Mouse (Mus musculus) ovary, adult 10 weeks (tissue): ENCODE results near the gene Uqcc3. TPM values are rescaled to one million over a fixed set of nuclear protein-coding genes. Genes with fewer than 3 reads are reported as not detected.

Experiments used
- polyA plus RNA-seq: library from polyadenylated mRNA; stranded (reverse); fragments of 350-450 nt; fragmentation: Illumina TruSeq; extraction: RNeasy Lipid Tissue Mini Kit (QIAGEN cat#74804); gene quantifications from one replicate; pipeline ENCODE4 v1.2.3, GENCODE M21; 2014

The Uqcc3 gene
- 2.8 TPM for polyA plus RNA-seq

GRCm38 (mm10) chr19:8880311-8881033, at the start of gene Uqcc3:
Gene Uqcc3, minus strand, starts transcription at chr19:8880923.

GRCm38 (mm10) chr19:8929224-8930088, 48.7 kb upstream of the Uqcc3 start, which contains the start of the genes Rom1 and Eml3:
Gene Rom1, minus strand, starts transcription at chr19:8929356.
Gene Eml3, plus strand, starts transcription at chr19:8929552.

DNA sequence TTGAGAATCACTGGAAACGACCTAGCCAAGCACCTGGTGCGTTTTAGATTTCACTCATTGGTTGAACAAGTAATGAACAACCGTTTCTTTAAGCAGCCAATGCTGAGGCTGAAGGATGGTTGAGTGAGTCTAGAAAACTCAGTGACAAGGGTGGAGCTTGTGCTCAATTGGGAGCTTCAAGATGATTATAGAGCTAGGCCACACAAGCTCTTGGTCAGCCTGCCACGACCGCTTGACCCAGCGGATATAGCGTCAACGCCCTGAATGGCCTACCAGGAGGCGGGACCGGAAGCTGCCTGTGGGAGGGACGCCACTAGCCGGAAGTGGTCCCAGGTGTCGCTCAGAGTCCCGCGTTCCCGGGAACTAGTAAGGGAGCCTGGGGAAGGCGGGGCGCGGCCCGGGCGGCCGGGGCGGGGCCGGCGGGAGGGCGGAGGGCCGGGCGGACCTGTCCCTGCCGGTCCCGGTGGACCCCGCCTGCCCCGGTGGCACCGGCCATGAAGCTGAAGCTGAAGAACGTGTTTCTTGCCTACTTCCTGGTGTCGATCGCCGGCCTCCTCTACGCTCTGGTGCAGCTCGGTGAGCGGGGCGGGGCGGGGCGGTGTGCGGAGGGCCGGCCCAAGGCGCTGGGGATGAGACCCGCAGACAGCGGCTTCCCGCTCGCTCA, 39.5 kb upstream of the Uqcc3 start, which contains the start of gene B3gat3:
Gene B3gat3 (plus strand): TSS at position 302 of the 664 bp plus-strand sequence.

DNA sequence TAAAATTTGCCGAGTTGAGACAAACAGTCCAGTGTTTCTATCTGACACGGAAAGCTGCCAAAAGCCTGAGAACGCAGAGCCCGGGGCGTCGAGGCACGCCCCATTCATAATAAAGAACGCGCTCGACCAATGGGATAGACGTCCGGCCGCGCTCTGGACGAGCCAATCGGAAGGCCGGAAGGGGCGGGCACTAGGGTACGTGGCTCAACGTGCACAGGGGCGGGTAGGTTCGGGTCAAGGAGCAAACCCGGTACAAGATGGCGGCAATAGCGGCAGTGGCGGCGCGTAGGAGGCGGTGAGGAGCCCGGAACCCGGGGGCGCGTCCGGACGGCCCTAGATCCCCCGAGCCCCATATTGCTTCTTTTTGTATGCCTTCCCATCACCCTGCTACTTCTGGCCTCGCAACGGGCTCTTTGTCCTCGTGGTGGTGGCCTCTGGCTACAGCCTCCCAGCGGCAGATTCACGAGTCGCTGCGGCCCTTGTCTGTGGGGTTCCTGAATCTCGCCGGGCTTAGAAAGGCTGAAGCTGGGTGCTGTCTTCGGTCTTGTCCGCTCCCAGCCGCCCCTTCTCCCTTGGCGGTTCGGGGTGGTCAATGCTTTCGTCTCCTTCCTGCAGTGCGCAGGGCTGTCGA, 17.3 kb upstream of the Uqcc3 start, which contains the start of gene Ganab:
Gene Ganab (plus strand): TSS at position 207 of the 631 bp plus-strand sequence.

DNA sequence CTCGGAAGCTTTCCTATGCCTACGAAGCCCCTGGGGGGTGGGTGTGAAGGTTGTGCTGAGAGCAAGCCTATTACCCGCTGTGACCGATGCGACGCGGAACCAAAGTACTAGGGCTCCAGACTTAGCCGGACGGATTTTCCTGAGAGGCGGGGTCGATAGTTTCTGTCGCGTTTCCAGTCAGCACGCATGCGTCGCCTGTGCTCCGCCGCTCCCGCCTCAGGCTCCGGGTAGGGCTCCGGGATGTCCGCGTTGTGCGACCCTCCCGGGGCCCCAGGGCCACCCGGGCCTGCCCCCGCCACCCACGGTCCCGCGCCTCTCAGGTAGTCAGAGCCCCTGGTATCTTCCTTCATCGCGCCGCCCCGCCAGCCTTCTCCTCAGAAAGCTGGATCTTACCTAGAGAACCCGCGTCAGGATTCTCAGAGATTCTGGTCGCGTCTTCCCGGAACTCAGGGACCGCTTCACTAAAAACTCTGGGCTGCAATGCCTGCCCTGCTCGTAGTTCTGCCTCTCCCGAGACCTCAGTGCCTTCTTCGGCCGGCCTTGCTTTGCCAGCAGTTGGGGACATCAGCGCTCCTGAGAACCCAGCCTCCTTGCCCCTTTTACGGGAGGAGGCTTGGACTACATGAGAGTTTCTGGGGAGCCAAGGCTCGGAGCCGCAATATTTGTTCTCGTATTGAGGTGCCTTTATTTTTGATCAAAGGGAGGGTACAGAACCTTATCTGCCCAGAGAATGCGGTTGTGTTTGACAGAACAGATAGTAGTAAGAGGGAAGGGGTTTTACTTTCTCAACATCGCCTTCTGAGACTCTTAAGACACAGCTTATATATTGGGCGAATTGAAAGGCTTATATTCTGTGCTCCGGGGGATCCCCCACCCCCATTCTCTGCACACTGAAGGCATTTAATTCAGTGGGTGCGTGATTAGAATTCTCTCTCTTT, 12.4 kb upstream of the Uqcc3 start, which contains the start of gene Ints5:
Gene Ints5 (plus strand): TSS at position 177 of the 938 bp plus-strand sequence.

GRCm38 (mm10) chr19:8888511-8889385, 8.0 kb upstream of the Uqcc3 start, which contains the start of the genes 1810009A15Rik and Gm49416:
Gene 1810009A15Rik, plus strand, starts transcription at chr19:8888853.
Gene Gm49416, plus strand, starts transcription at chr19:8888926.

GRCm38 (mm10) chr19:8883616-8884015, 2.9 kb upstream of the Uqcc3 start, which contains the start of the genes Lbhd1 and Gm49403:
Gene Lbhd1, plus strand, starts transcription at chr19:8883732.
Gene Gm49403, plus strand, starts transcription at chr19:8883930.

DNA sequence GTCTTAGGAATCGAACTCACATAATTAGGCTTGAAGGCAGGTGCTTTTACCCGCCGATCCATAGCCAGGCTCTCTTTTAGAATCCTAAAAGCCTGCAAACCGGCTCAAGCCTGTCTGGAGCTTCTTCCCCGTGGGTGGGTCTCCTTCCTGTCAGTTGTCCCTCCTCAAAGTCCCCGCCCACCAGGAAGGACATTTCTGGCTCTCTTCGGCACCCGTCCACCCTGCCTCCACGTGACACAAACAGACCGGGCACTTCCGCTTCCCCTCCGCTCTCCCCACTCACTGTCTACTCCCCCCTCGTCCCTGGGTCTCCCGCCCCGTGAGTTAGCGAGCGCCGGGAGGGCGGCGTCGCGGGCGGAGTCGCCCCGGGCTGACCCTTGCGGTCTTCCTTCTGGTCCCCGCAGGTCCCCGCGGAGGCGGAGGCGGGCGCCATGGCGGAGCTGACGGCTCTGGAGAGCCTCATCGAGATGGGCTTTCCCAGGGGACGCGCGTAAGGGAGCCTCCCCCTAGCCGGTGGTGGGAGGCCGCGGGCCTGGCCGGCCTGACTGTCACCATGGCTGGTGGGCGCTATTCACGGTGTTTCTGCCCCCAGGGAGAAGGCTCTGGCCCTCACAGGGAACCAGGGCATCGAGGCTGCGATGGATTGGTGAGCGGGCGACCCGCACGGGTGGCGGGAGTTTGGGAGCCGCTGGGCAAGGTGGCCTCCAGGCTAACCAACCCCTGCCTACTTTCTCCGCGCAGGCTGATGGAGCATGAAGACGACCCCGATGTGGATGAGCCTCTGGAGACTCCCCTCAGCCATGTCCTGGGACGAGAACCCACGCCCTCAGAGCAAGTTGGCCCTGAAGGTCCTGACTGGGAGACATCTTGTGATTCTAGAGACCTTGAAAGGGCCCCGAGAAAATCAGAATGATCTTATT, 9.2 kb downstream of the Uqcc3 start, which contains the start of gene Ubxn1:
Gene Ubxn1 (plus strand): TSS at position 230 of the 920 bp plus-strand sequence.

GRCm38 (mm10) chr19:8850402-8850901, 30.3 kb downstream of the Uqcc3 start, which contains the start of gene Lrrn4cl:
Gene Lrrn4cl, plus strand, starts transcription at chr19:8850768.

DNA sequence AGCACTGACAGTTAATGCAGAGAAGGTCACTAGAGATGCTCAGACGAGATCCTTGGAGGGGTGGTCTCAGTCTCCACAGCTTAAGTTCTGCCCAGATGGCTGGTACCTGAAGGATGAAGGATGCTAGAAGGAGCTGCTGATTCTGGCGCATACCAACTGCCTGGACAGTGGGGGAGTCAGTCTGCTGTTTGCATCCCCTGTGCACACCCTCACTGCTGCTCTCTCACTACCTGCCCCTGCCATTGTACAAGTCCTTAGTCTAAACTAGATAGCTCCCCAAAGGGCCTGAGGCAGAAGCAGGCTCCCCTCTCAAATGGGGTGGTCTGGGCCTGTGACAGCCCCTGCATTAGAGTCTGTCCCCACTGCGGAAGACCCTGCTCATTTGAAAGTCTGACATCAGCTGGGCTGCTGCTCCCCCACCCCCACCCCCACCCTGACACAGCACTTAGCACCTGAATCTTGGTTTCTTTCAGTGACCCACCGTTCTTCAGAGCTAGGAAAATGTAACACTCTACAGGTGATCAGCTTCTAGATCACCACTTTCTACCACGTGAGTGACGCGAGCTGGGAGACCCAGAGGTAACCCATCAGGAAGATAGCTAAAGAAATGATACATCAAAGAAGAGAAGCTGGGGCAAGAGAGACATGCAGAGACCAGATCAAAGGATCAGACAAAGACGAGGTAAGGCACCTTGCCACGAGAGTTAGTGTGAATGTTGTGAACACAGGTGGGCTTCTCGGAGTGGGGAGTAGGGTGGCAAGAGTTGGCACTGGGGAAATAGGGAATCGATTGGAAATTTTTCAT, 41.4 kb downstream of the Uqcc3 start, which contains the start of gene Gng3:
Gene Gng3 (minus strand): TSS at position 92 of the 805 bp plus-strand sequence.

DNA sequence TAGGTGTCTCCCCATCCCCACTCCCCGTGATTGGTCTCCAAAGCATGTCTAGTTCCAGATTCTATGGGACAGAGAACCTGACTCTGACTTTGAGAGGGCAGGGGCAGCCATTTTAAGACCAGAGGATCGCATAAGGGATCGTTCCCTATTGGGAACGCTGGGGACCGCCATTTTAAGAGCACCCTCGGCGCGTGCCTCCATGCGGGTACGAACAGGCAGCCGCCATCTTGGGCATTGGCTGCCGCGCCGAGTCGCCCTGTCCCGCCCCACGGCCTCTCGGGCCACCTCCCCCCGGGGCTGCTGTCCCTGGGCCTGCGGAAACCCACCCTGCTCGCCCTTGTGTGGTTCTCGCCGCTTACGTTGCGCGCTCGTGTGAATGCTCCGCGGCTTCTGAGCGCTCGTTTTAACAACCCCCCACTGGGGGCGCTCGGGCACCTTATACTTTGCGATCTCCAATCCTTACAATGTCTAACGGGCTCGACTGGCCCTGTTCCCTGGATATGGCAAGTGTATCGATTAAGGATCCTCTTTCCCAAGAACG, 43.4 kb downstream of the Uqcc3 start, which contains the start of gene Bscl2:
Gene Bscl2 (plus strand): TSS at position 217 of the 541 bp plus-strand sequence.

Other genes starting within 250 kb of the Uqcc3 start
- gene Chrm1, start 217.1 kb downstream of the Uqcc3 start, polyA plus RNA-seq: not detected
- gene Slc3a2, start 157.6 kb downstream of the Uqcc3 start, polyA plus RNA-seq: 233 TPM
- gene Wdr74, start 145.1 kb downstream of the Uqcc3 start, polyA plus RNA-seq: 11.1 TPM
- not detected for gene 1700092M07Rik, start 140.2 kb downstream of the Uqcc3 start, polyA plus RNA-seq
- 65.4 TPM for gene Stx5a, start 139.5 kb downstream of the Uqcc3 start, polyA plus RNA-seq
- 63.1 TPM for gene Nxf1, start 123.8 kb downstream of the Uqcc3 start, polyA plus RNA-seq
- gene Tmem223, start 109.9 kb downstream of the Uqcc3 start, polyA plus RNA-seq: 26.6 TPM
- 29.5 TPM for gene Tmem179b, start 106.5 kb downstream of the Uqcc3 start, polyA plus RNA-seq
- 1.2 TPM for gene Taf6l, start 94.5 kb downstream of the Uqcc3 start, polyA plus RNA-seq
- gene Polr2g, start 82.3 kb downstream of the Uqcc3 start, polyA plus RNA-seq: 64.4 TPM
- gene Zbtb3, start 78.4 kb downstream of the Uqcc3 start, polyA plus RNA-seq: not detected
- 110 TPM for gene Ttc9c, start 61.6 kb downstream of the Uqcc3 start, polyA plus RNA-seq
- gene Hnrnpul2, start 60.9 kb downstream of the Uqcc3 start, polyA plus RNA-seq: 169 TPM
- gene AC129217.1, start 51.1 kb downstream of the Uqcc3 start, polyA plus RNA-seq: 3.6 TPM
- 25.1 TPM for gene Bscl2, start 43.5 kb downstream of the Uqcc3 start, polyA plus RNA-seq
- gene Gng3, start 41.7 kb downstream of the Uqcc3 start, polyA plus RNA-seq: 0.57 TPM
- gene Lrrn4cl, start 30.2 kb downstream of the Uqcc3 start, polyA plus RNA-seq: 10.2 TPM
- gene Ubxn1, start 9.4 kb downstream of the Uqcc3 start, polyA plus RNA-seq: 15.6 TPM
- gene Lbhd1, start 2.8 kb upstream of the Uqcc3 start, polyA plus RNA-seq: 51.7 TPM
- not detected for gene Gm49403, start 3.0 kb upstream of the Uqcc3 start, polyA plus RNA-seq
- 17.4 TPM for gene 1810009A15Rik, start 7.9 kb upstream of the Uqcc3 start, polyA plus RNA-seq
- gene Gm49416, start 8.0 kb upstream of the Uqcc3 start, polyA plus RNA-seq: not detected
- 1.3 TPM for gene Ints5, start 12.1 kb upstream of the Uqcc3 start, polyA plus RNA-seq
- 88.1 TPM for gene Ganab, start 17.1 kb upstream of the Uqcc3 start, polyA plus RNA-seq
- 6.5 TPM for gene B3gat3, start 39.5 kb upstream of the Uqcc3 start, polyA plus RNA-seq
- gene Rom1, start 48.4 kb upstream of the Uqcc3 start, polyA plus RNA-seq: 0.60 TPM
- 3.0 TPM for gene Eml3, start 48.6 kb upstream of the Uqcc3 start, polyA plus RNA-seq
- 93.8 TPM for gene Mta2, start 61.0 kb upstream of the Uqcc3 start, polyA plus RNA-seq
- gene Tut1, start 72.9 kb upstream of the Uqcc3 start, polyA plus RNA-seq: 2.3 TPM
- 118 TPM for gene Eef1g, start 86.1 kb upstream of the Uqcc3 start, polyA plus RNA-seq
- 70.1 TPM for gene Ahnak, start 108.4 kb upstream of the Uqcc3 start, polyA plus RNA-seq
- 1.4 TPM for gene Scgb1a1, start 207.0 kb upstream of the Uqcc3 start, polyA plus RNA-seq